Mouse (Mus musculus): ENCODE measurements around the gene Ppp1r14c.
"Not testable (repeated sequence)": the region's sequence is repeated elsewhere in the genome, so short reads cannot be mapped to it uniquely, and the experiment has no call there.

Ppp1r14c gene

GRCm38 (mm10) chr10:3468590-3468989 lies 102.7 kb downstream of the Ppp1r14c start:
- no peak for DNase-seq (ENCODE audit: low spot score)

GRCm38 (mm10) chr10:3476611-3477010 lies 110.8 kb downstream of the Ppp1r14c start:
- DNase-seq (ENCODE audit: low spot score): no peak

GRCm38 (mm10) chr10:3479772-3480171 lies 113.9 kb downstream of the Ppp1r14c start:
- DNase-seq (ENCODE audit: low spot score): no peak

- DNase-seq (ENCODE audit: low spot score): no peak
These were observed 124.2 kb downstream of the Ppp1r14c start for GRCm38 (mm10) chr10:3490052-3490451.

GRCm38 (mm10) chr10:3496791-3497190 lies 130.9 kb downstream of the Ppp1r14c start:
- DNase-seq (ENCODE audit: low spot score): no peak

GRCm38 (mm10) chr10:3500846-3501245 lies 135.0 kb downstream of the Ppp1r14c start:
- not testable (repeated sequence) for DNase-seq (ENCODE audit: low spot score)

- DNase-seq (ENCODE audit: low spot score): peak; percentile 92
These were observed 141.8 kb downstream of the Ppp1r14c start for GRCm38 (mm10) chr10:3507484-3508221.

- DNase-seq (ENCODE audit: low spot score): peak; percentile 24
These were observed 142.3 kb downstream of the Ppp1r14c start for GRCm38 (mm10) chr10:3508222-3508588.

- DNase-seq (ENCODE audit: low spot score): no peak
These were observed 142.9 kb downstream of the Ppp1r14c start for GRCm38 (mm10) chr10:3508746-3509145.

- DNase-seq (ENCODE audit: low spot score): no peak
These were observed 143.9 kb downstream of the Ppp1r14c start for GRCm38 (mm10) chr10:3509663-3510277.

GRCm38 (mm10) chr10:3510486-3510885 lies 144.6 kb downstream of the Ppp1r14c start:
- DNase-seq (ENCODE audit: low spot score): no peak

- DNase-seq (ENCODE audit: low spot score): no peak
These were observed 145.5 kb downstream of the Ppp1r14c start for GRCm38 (mm10) chr10:3511401-3511800.

GRCm38 (mm10) chr10:3512620-3513305 lies 146.9 kb downstream of the Ppp1r14c start:
- DNase-seq (ENCODE audit: low spot score): no peak

- DNase-seq (ENCODE audit: low spot score): no peak
These were observed 148.1 kb downstream of the Ppp1r14c start for GRCm38 (mm10) chr10:3513947-3514346.
